Mouse (Mus musculus) 3134 (cell line): ENCODE measurements at regions not wholly inside any gene's neighbourhood (a gene's known extent, or its start where the extent isn't known, plus 50 kb on each side); places are given as distances from the start of the nearest gene placed in this dataset.

Experiments
- DNase-seq: peaks from one replicate; pipeline ENCODE4 v3.0.0-alpha.2; 2011; ENCODE audit warnings: low spot score; ENCODE audit not compliant: insufficient read length; ENCODE audit errors: extremely low read depth

- no peak for DNase-seq
These were observed 89.8 kb upstream of the Haao start for GRCm38 (mm10) chr17:83937576-83937975.

GRCm38 (mm10) chr17:83936677-83937076, 88.9 kb upstream of the Haao start:
- no peak for DNase-seq

GRCm38 (mm10) chr17:83935969-83936368, 88.2 kb upstream of the Haao start:
- no peak for DNase-seq

- DNase-seq, result no peak
These were observed 87.5 kb upstream of the Haao start for GRCm38 (mm10) chr17:83935232-83935631.

GRCm38 (mm10) chr17:83933743-83934142, 86.0 kb upstream of the Haao start:
- DNase-seq, result no peak

- no peak for DNase-seq
These were observed 82.6 kb upstream of the Haao start for GRCm38 (mm10) chr17:83930401-83930800.

- no peak for DNase-seq
These were observed 80.1 kb upstream of the Haao start for GRCm38 (mm10) chr17:83927749-83928387.

- DNase-seq, result no peak
These were observed 76.6 kb upstream of the Haao start for GRCm38 (mm10) chr17:83924259-83924922.

- no peak for DNase-seq
These were observed 73.1 kb upstream of the Haao start for GRCm38 (mm10) chr17:83920894-83921293.

GRCm38 (mm10) chr17:83920225-83920624, 72.5 kb upstream of the Haao start:
- no peak for DNase-seq

GRCm38 (mm10) chr17:83918413-83919139, 70.8 kb upstream of the Haao start:
- no peak for DNase-seq

GRCm38 (mm10) chr17:83917781-83918180, 70.0 kb upstream of the Haao start:
- DNase-seq, result no peak

- no peak for DNase-seq
These were observed 69.0 kb upstream of the Haao start for GRCm38 (mm10) chr17:83916684-83917166.

- DNase-seq, result no peak
These were observed 67.3 kb upstream of the Haao start for GRCm38 (mm10) chr17:83915034-83915433.

GRCm38 (mm10) chr17:83914603-83915002, 66.8 kb upstream of the Haao start:
- DNase-seq, result no peak

- no peak for DNase-seq
These were observed 66.1 kb upstream of the Haao start for GRCm38 (mm10) chr17:83913711-83914415.

- no peak for DNase-seq
These were observed 64.7 kb upstream of the Haao start for GRCm38 (mm10) chr17:83912421-83912820.

- no peak for DNase-seq
These were observed 61.0 kb upstream of the Haao start for GRCm38 (mm10) chr17:83908811-83909210.

GRCm38 (mm10) chr17:83907538-83907937, 59.8 kb upstream of the Haao start:
- DNase-seq, result no peak

GRCm38 (mm10) chr17:83906751-83907537, 59.2 kb upstream of the Haao start:
- no peak for DNase-seq
